Mouse (Mus musculus) neural tube, embryonic 11.5 days (tissue): ENCODE measurements around the gene Dus4l. TPM values are rescaled to one million over a fixed set of nuclear protein-coding genes. Genes with fewer than 3 reads are reported as not detected.
"Not testable (repeated sequence)": the region's sequence is repeated elsewhere in the genome, so short reads cannot be mapped to it uniquely, and the experiment has no call there.

ENCODE experiments used
- ATAC-seq: fragments of 200-750 bp; cut with Nextera tagmentation; 2 replicates; pipeline ENCODE4 v1.8.0; 2017; ENCODE audit warnings: moderate number of reproducible peaks, mild to moderate bottlenecking, moderate TSS enrichment, moderate library complexity; ENCODE audit not compliant: insufficient read depth, low FRiP score, low TSS enrichment
- DNase-seq: peaks from one replicate; pipeline ENCODE4 v3.0.0-alpha.2; 2015; ENCODE audit warnings: low spot score
- H3K27ac ChIP-seq: fragments of 300-500 bp; sonication (generic); 2 replicates; pipeline ENCODE4 v1.5.1; 2014; ENCODE audit warnings: low read depth, mild to moderate bottlenecking, low read length
- H3K27me3 ChIP-seq: fragments of 300-500 bp; sonication (generic); 2 replicates; pipeline ENCODE4 v1.6.1; 2014; ENCODE audit warnings: mild to moderate bottlenecking, low read length, mixed read lengths; ENCODE audit not compliant: control insufficient read depth, insufficient read depth
- H3K36me3 ChIP-seq: fragments of 300-500 bp; sonication (generic); 2 replicates; pipeline ENCODE4 v1.6.1; 2014; ENCODE audit warnings: mild to moderate bottlenecking, low read length, moderate library complexity, mixed read lengths; ENCODE audit not compliant: control insufficient read depth, insufficient read depth
- H3K4me1 ChIP-seq: fragments of 300-500 bp; sonication (generic); 2 replicates; pipeline ENCODE4 v1.6.1; 2014; ENCODE audit warnings: low read length, mixed read lengths; ENCODE audit not compliant: control insufficient read depth, insufficient read depth
- H3K4me2 ChIP-seq: fragments of 300-500 bp; sonication (generic); 2 replicates; pipeline ENCODE4 v1.6.1; 2014; ENCODE audit warnings: low read depth, mild to moderate bottlenecking, moderate library complexity
- H3K4me3 ChIP-seq: fragments of 300-500 bp; sonication (generic); 2 replicates; pipeline ENCODE4 v1.5.1; 2014; ENCODE audit warnings: low read depth, low read length
- H3K9ac ChIP-seq: fragments of 300-500 bp; sonication (generic); 2 replicates; pipeline ENCODE4 v1.6.1; 2014; ENCODE audit warnings: mild to moderate bottlenecking, low read length
- H3K9me3 ChIP-seq: fragments of 300-500 bp; sonication (generic); 2 replicates; pipeline ENCODE4 v1.6.1; 2016; ENCODE audit warnings: low read length; ENCODE audit not compliant: control insufficient read depth
- WGBS: fragments of 180-500 bp; shearing (Covaris S2); extraction: QIAGEN DNeasy Blood & Tissue Kit; methylation state at CpG from one replicate; pipeline ENCODE4 v1.1.7; 2014; 5-methylcytosine and 5-hydroxymethylcytosine counted together
- polyA plus RNA-seq: library from polyadenylated mRNA; unstranded; fragments of >200 nt; fragmentation: Nextera tagmentation; extraction: Ambion mirVana; gene quantifications from 2 replicates; pipeline ENCODE4 v1.2.1, GENCODE M21; 2014

Dus4l gene
- polyA plus RNA-seq, 1 experiment from 2014 or later: 10.4 TPM

DNA sequence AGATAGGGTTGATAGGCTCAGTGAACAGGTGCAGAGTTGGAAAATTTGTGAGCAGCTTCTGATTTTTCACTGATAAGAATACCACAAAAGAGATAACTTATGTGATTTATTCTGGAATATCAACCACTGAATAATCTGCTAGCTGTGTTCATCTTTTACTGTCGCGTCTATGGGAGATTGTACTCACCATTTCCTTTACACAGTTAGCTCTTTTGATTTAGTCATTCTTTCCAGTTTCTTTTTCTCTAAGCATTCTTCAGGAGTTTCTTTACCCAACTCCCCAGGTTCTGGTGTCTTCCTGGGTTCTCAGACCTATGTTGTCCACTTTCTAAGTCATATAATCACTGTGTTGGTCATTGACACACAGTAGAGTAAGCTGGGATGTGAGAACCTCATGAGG lies 2.2 kb upstream of the Dus4l start:
- DNase-seq: no peak
- no peak for ATAC-seq
- Histone ChIP-seq H3K4me1 (no peaks in the 10 kb centered on the region), H3K36me3 (no peaks in the 10 kb centered on the region), H3K4me3 (no peak overlapping the region), H3K27me3 (no peaks in the 10 kb centered on the region), H3K9me3 (no peaks in the 10 kb centered on the region), H3K9ac (no peak overlapping the region), H3K4me2 (no peak overlapping the region), H3K27ac (no peak overlapping the region)
- WGBS: 97% methylated on average over 2 of the region's 2 CpGs

GRCm38 (mm10) chr12:31654965-31655477 lies 395 bp upstream of the Dus4l start:
- no peaks in the 10 kb centered on the region for H3K36me3 ChIP-seq
- under 1% methylated on average over 29 of the region's 29 CpGs for WGBS
- DNase-seq (no peak), ATAC-seq (peak; percentile 81)
- H3K9ac ChIP-seq: peak overlapping the region; percentile 71
- H3K27ac ChIP-seq: peak overlapping the region; percentile 39; the same call in 1 of the 2 replicates
- peak overlapping the region; percentile 86 for H3K4me3 ChIP-seq
- H3K27me3 ChIP-seq: no peaks in the 10 kb centered on the region
- H3K4me2 ChIP-seq: peak overlapping the region; percentile 54
- H3K4me1 ChIP-seq: no peaks in the 10 kb centered on the region
- H3K9me3 ChIP-seq: no peaks in the 10 kb centered on the region

GRCm38 (mm10) chr12:31653611-31654010 lies 1.0 kb downstream of the Dus4l start:
- 73% methylated on average over 5 of the region's 5 CpGs for WGBS
- H3K4me2 ChIP-seq: no peak overlapping the region
- H3K4me1 ChIP-seq: no peaks in the 10 kb centered on the region
- H3K4me3 ChIP-seq: no peak overlapping the region
- DNase-seq: no peak
- ATAC-seq: no peak
- no peaks in the 10 kb centered on the region for H3K27me3 ChIP-seq
- no peak overlapping the region for H3K27ac ChIP-seq
- H3K9ac ChIP-seq: no peak overlapping the region
- H3K9me3 ChIP-seq: no peaks in the 10 kb centered on the region
- no peaks in the 10 kb centered on the region for H3K36me3 ChIP-seq

- no peak overlapping the region for H3K27ac ChIP-seq
- no peaks in the 10 kb centered on the region for H3K27me3 ChIP-seq
- H3K4me3 ChIP-seq: no peak overlapping the region
- 0 out of 2 replicates have a peak, but pooled peaks cover 2% of the 10 kb centered on the region for H3K4me1 ChIP-seq
- DNase-seq (no peak), ATAC-seq (no peak; the same call in 1 of the 2 replicates)
- no peaks in the 10 kb centered on the region for H3K9me3 ChIP-seq
- H3K9ac ChIP-seq: no peak overlapping the region
- no peaks in the 10 kb centered on the region for H3K36me3 ChIP-seq
- H3K4me2 ChIP-seq: peak overlapping the region; percentile 71; the same call in 1 of the 2 replicates
- WGBS: 86% methylated on average over 3 of the region's 3 CpGs
Measured at GRCm38 (mm10) chr12:31635240-31635607, 19.4 kb downstream of the Dus4l start.

DNA sequence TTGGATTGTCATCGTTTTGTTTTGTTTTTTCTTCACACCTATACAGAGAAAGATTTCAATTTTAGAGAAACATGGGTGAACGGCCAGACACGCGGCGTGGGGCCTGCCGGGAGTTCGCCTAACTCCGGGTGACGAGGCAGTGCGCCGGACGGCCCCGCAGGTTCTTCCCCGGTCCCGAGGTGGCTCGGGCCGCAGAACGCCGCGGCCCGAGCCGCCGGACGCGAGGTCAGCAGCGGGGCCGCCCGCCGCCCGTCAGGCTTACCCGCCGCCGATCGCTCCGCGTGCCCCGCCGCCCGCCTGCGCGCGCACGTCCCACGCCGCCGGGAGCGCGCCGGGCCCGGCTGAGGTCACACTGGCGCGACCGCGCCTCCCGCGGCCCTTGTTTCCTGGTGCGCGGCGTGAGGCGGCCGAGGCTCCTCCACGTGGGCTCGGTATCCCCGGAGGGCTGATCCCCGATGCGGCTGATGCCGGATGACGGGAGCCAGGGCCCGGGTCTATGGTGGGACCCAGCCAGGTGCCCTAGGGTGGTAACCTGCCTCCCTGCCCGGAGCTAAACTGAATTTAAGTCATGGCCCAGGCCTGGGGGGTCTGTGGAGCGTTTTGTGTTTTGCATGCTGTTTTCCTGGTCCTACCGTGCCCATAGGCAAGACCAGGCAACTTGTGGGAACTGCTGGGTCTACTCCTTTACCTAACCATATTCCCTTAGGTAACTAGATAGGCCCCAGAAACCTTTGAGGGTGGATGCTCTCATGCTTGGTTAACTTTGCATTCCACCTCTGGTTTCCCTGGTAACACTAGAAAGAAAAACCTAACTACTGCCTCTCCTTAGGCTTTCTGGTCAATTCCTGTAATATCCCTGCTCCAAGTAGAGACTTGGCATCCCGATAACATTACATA lies 20.0 kb downstream of the Dus4l start, which contains the start of gene Bcap29:
Gene Bcap29, minus strand, starts transcription at position 316 of the 897 bp plus-strand sequence.
- Histone ChIP-seq H3K4me2 (peak within 1 kb of the TSS; percentile 71), H3K4me1 (0 out of 2 replicates have a peak, but pooled peaks cover 2% of the 10 kb centered on the region), H3K4me3 (peak within 1 kb of the TSS; percentile 46), H3K36me3 (no peaks in the 10 kb centered on the region), H3K9ac (peak within 1 kb of the TSS; percentile 88), H3K9me3 (no peaks in the 10 kb centered on the region), H3K27ac (peak within 1 kb of the TSS; percentile 3; the same call in 1 of the 2 replicates), H3K27me3 (no peaks in the 10 kb centered on the region)
- 2% methylated on average over 64 of the region's 73 CpGs for WGBS
- ATAC-seq: peak; percentile 89
- DNase-seq: peak; percentile 86

DNA sequence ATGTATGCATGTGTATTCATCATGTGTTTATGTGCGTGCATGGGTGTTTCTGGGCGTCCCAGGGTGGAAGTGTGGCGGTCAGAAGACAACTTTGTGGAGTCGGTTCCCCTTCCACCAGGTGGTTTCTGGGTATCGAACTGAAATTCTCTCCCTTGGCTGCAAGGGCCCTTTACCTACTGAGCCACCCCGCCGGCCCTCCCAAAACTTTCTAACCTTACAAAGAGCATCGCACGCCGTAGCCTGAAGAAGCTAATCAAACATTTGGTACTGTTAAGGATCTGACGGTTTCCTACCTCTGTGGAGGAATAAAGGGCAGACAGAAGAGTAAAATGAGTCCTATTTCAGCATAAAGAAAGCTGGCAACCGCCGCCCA lies 20.7 kb downstream of the Dus4l start:
- ATAC-seq (peak; percentile 39; the same call in 1 of the 2 replicates), DNase-seq (no peak)
- H3K27me3 ChIP-seq: no peaks in the 10 kb centered on the region
- peak overlapping the region; percentile 71 for H3K4me2 ChIP-seq
- H3K27ac ChIP-seq: no peak overlapping the region
- H3K36me3 ChIP-seq: no peaks in the 10 kb centered on the region
- peak overlapping the region; percentile 46 for H3K4me3 ChIP-seq
- H3K9ac ChIP-seq: peak overlapping the region; percentile 88
- H3K4me1 ChIP-seq: 0 out of 2 replicates have a peak, but pooled peaks cover 2% of the 10 kb centered on the region
- WGBS: 15% methylated on average over 13 of the region's 13 CpGs
- H3K9me3 ChIP-seq: no peaks in the 10 kb centered on the region

- H3K36me3 ChIP-seq, H3K4me1 ChIP-seq, H3K27me3 ChIP-seq, H3K4me3 ChIP-seq, H3K4me2 ChIP-seq, H3K9ac ChIP-seq, H3K9me3 ChIP-seq, ATAC-seq, H3K27ac ChIP-seq, DNase-seq: not testable (repeated sequence)
- 92% methylated on average over 9 of the region's 9 CpGs for WGBS
Measured at GRCm38 (mm10) chr12:31628396-31628795, 26.2 kb downstream of the Dus4l start.

DNA sequence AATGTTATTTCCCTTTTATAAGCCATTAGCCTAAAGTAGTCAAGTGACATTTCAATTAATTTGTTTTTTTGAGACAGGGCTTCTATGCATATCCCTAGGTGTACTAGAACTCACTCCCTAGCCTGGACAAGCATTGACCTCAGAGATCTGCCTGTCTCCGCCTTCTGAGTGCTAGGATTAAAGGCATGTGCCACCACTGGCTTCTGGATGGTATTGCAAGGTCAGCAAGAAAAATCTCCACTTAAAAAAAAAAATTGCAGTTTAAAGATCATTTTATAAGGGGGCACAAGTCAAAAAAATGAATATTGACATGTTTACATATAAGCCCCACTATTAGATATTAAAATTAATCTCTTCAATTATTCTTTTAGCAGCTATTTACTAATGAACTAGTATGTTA lies 29.6 kb downstream of the Dus4l start:
- Histone ChIP-seq H3K27me3 (no peaks in the 10 kb centered on the region), H3K9ac (no peak overlapping the region), H3K4me1 (no peaks in the 10 kb centered on the region), H3K27ac (no peak overlapping the region), H3K36me3 (no peaks in the 10 kb centered on the region; the same call in 1 of the 2 replicates), H3K4me2 (no peak overlapping the region), H3K9me3 (no peaks in the 10 kb centered on the region), H3K4me3 (no peak overlapping the region)
- WGBS: 94% methylated on average over 1 of the region's 1 CpGs
- no peak for ATAC-seq
- no peak for DNase-seq
